Mouse (Mus musculus): ENCODE data around the gene Fbxl17.

Gene Fbxl17

DNA sequence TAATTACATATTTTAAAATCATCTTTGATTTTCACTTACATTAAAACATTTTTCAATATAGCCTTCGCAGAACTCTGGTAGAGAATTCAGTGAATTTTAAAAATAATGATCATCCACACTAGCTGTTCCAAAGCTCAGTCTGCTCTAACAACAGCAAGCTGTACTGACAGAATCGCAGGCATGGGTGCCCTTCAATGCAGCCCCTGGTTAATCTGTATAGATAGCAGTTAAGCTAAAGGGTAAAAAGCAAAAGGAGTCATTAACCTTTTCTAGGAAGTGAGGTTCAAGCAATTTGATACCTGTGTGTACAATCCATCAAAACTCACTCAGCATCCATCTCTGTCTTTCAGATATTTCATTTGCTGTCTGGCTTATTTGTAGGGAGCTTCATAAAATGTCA lies 273.4 kb downstream of the Fbxl17 start:
- in situ Hi-C loops (cut with MboI; ENCODE audit: low sequenced_read_pairs) = no loop called here

DNA sequence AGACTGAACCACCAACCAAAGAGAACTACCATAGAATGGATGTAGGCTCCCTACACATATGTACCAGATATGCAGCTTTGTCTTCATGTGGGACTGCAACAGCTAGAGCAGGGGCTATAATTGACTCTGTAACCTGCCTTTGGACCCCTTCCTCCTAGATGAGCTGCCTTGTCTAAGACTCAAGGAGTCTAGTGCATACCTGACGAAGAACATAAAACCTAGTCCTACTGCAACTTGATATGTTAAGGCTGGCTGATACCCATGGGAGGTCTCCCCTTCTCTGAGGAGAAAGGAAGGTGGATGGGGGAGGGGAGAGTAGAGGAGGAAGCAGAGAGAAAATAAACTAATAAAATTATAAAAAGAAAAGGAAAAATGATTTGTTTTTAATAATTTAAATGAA lies 273.9 kb downstream of the Fbxl17 start:
- in situ Hi-C loops (cut with MboI; ENCODE audit: low sequenced_read_pairs) = no loop called here

DNA sequence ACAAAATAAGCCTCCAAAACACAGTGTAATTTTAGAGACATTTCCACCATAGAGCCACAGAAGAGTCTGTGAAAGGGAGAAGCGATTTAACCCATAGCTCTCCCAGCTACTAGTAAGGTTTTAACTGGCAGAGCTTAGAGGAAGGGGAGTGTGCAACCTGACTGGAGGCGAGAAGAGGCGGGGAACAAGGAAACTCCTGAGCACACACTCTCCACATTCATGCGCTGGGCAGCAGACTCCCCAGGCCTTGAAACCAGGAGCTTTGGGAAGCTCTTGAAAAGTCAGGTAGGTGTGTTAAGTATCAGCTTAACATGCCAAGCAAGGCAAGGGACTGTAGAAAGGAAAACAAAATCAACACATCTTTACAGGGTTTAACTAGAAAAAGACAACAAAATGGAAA lies 276.1 kb downstream of the Fbxl17 start:
- in situ Hi-C loops (cut with MboI; ENCODE audit: low sequenced_read_pairs) = no loop called here

DNA sequence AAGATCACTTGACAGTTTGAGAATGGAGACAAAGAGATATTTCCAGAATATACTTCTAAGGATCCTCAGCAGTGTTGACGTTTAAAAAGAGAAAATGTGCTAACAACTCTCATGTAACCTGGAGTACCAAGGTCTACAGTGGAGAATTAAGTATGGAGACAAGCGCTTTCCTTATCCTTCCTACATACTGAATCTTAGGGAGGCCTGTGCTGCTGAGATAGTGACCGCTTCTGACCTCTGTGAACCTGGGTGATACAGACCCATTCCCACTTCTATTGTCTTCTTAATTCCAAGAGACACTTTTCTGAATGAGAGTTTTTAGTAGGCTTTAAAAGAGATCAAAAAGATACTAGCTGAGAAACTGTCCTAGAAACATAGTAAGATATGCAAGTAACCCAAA lies 278.2 kb downstream of the Fbxl17 start:
- in situ Hi-C loops (cut with MboI; ENCODE audit: low sequenced_read_pairs) = no loop called here

DNA sequence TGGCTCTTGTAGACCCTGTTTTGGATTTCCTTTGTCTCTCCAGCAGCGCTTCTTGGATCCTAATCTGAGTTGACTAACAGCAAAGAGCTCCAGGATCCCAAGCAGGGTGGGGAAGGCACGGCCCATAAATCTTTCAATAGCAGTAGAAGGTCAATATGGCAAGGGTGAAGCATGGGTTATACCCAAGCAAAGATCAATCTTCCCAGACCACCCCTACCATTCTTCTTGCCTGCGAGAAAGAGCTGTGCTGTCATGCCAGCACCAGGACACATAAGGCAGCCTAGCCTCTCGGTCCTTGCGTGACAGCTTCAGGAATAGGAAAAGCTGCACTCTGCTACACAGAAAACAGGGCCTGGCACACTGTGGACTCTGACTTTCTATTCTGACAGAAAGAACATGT lies 279.0 kb downstream of the Fbxl17 start:
- in situ Hi-C loops (cut with MboI; ENCODE audit: low sequenced_read_pairs) = no loop called here

DNA sequence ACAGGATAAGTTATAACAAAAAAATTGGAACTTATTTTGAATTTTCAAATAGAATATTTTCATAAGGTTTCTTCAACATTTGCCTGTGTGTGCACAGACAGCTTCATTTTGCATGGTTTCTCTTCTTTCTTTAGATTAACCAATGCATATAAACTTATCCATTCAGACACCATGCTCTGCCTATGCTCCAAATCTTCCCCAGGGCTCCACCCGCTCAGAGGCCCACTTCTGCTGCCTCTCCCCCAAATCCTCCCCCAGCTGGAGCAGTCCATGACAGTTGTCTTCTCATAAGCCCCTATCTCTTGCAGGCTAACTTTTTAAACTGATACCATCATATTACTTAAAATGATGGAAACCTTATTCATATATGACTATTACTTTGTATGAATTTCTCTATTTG lies 282.8 kb downstream of the Fbxl17 start:
- in situ Hi-C loops (cut with MboI; ENCODE audit: low sequenced_read_pairs) = no loop called here

GRCm38 (mm10) chr17:63212018-63212417 lies 287.8 kb downstream of the Fbxl17 start:
- in situ Hi-C loops (cut with MboI; ENCODE audit: low sequenced_read_pairs) = no loop called here

GRCm38 (mm10) chr17:63209151-63209550 lies 290.7 kb downstream of the Fbxl17 start:
- in situ Hi-C loops (cut with MboI; ENCODE audit: low sequenced_read_pairs) = no loop called here

GRCm38 (mm10) chr17:63208346-63208745 lies 291.5 kb downstream of the Fbxl17 start:
- in situ Hi-C loops (cut with MboI; ENCODE audit: low sequenced_read_pairs) = no loop called here

- in situ Hi-C loops (cut with MboI; ENCODE audit: low sequenced_read_pairs) = no loop called here
These were observed 292.1 kb downstream of the Fbxl17 start for GRCm38 (mm10) chr17:63207714-63208113.

- in situ Hi-C loops (cut with MboI; ENCODE audit: low sequenced_read_pairs) = no loop called here
These were observed 294.5 kb downstream of the Fbxl17 start for GRCm38 (mm10) chr17:63205316-63205715.

DNA sequence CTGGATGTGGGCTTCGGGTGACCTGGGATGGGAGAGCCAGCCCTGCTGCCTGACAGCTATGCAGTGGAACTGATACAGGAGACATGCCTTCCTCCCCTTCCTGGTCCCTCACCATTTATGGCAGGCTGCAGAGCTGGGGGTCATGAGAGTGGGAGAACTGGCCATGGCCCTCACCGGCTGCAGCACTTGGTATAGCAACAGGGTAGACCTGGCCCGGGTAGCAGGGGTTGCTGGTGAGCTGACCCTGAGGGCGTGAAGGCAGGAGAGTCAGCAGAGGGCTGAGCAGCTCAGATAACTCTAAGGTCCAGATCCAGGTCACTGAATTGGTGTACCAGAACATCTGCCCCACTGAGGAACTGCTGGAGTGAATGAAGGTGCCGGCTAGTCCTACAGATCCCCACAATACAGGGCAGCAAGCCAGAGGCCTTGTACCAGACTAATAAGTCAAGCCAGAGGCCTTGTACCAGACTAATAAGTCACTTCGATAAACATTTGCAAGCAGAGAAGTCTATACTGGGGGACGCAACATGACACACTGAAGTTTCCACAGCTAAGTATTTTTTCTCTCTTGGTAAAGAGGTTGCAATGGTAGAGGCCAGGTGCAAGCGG lies 296.1 kb downstream of the Fbxl17 start:
- in situ Hi-C loops (cut with MboI; ENCODE audit: low sequenced_read_pairs) = no loop called here

GRCm38 (mm10) chr17:63198703-63199102 lies 301.1 kb downstream of the Fbxl17 start:
- in situ Hi-C loops (cut with MboI; ENCODE audit: low sequenced_read_pairs) = no loop called here

- in situ Hi-C loops (cut with MboI; ENCODE audit: low sequenced_read_pairs) = no loop called here
These were observed 304.3 kb downstream of the Fbxl17 start for GRCm38 (mm10) chr17:63195496-63195895.

GRCm38 (mm10) chr17:63193196-63193595 lies 306.6 kb downstream of the Fbxl17 start:
- in situ Hi-C loops (cut with MboI; ENCODE audit: low sequenced_read_pairs) = no loop called here

DNA sequence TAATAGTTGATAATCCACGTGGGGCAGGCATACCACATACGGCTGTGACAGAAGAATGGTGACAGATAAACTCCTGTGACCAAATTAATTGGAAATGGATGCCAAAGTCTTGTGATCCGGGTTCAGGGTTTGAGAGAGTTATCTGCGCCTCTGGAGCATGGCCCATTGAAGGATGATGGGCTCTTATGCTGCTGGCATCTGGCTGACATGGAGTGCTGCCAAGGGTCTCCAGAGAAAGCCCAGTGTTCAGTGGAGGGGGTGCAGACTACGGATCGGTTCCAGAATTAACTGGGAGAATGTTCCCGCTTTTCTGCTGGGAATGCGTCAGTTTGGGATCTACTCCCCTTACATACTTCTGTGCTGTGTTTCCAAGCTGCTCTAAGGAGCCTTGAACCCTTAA lies 308.5 kb downstream of the Fbxl17 start:
- in situ Hi-C loops (cut with MboI; ENCODE audit: low sequenced_read_pairs) = no loop called here

DNA sequence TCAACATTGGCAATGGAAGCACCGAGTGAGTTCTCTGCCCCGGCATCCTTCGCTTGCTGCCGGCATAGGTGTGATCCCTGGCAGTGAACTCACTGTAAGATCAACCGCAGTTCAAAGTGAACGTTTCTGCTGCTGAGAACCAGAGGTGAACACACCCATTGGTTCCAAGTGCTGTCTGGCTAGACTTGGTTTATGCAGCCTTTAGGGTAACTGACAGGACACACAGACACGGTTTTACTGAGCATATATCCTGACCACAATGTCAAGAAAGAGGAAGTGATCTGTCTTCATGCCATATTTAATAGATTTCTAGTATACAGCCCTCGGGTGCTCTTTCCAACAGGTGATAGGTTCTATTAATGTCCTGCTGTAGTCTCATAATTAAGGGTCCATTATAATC lies 310.5 kb downstream of the Fbxl17 start:
- in situ Hi-C loops (cut with MboI; ENCODE audit: low sequenced_read_pairs) = no loop called here

DNA sequence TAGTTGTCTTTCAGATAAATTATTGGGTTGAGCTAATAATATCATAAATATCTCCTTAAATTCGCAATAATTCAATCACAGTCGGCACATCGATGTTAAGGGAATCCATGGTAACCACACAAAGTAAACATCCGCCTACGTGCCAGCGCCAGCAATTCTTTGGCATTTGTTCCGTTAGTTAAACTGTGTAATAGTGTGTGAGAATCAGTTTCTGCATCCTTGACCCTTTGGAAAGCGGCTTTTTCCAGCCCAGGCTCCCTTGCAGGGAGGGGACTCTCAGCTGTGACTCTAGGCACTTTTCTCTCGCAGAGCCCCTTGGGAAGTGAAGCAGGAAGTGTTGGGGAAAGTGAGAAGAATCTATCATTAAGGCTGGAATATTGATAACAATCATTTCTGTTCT lies 314.3 kb downstream of the Fbxl17 start:
- in situ Hi-C loops (cut with MboI; ENCODE audit: low sequenced_read_pairs) = no loop called here

- in situ Hi-C loops (cut with MboI; ENCODE audit: low sequenced_read_pairs) = no loop called here
These were observed 314.8 kb downstream of the Fbxl17 start for GRCm38 (mm10) chr17:63184844-63185504.

- in situ Hi-C loops (cut with MboI; ENCODE audit: low sequenced_read_pairs) = no loop called here
These were observed 316.4 kb downstream of the Fbxl17 start for GRCm38 (mm10) chr17:63183431-63183830.

DNA sequence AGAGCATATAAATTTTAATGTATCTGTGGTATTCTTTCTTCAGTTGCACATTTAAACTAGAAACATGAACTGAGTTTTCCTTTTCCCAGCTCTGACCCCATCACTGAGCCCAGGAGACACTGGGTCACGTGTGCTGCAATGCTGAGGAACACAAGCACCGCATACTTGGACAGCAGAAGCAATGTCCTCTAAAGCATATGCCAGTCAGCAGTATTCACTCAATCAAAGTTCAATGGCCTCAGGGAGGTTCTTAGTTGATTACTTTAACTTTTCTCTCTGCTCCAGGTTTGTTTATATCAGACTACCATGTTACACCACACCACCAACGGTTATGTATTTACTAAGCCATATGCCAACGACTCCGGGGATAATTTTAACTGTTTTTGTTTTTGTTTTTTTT lies 318.2 kb downstream of the Fbxl17 start:
- in situ Hi-C loops (cut with MboI; ENCODE audit: low sequenced_read_pairs) = no loop called here

DNA sequence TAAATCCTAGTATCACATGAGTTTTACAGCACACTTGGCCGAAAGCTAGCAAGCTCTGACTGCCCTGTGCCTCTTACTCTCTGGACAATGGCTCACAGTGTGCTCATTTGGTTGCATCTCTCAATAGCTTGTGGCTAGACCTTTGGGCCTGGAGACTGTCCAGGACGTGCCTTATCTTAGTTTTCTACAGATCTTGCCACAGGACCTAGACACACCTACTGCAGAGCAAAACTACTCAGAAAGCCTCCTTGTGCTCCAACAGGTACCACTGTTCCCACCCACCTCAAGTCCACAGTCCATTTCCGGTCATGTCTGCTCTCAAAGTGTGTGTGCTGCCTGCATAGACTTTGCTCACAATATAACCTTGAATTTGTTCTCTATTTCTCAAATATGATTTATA lies 319.8 kb downstream of the Fbxl17 start:
- in situ Hi-C loops (cut with MboI; ENCODE audit: low sequenced_read_pairs) = no loop called here

DNA sequence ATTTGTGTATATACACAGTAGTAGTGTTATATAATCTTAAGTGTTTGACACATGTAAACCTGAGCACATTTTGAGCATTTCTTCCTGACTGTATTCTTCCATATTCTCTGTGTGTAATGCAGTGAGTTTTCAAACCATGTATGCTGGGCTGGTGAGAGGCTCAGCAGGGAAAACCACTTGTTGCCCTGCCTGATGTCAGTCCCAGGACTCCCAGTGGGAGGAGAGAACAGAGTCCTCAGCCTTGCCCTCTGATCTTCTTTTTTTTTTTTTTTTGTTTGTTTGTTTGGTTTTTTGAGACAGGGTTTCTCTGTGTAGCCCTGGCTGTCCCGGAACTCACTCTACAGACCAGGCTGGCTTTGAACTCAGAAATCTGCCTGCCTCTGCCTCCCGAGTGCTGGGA lies 321.5 kb downstream of the Fbxl17 start:
- in situ Hi-C loops (cut with MboI; ENCODE audit: low sequenced_read_pairs) = no loop called here
